Mouse (Mus musculus) kidney, postnatal 4 days (tissue): Measurements from ENCODE around the gene Hist1h2bj.

Experiments
- DNase-seq, 2 experiments: peaks; one replicate each; pipeline ENCODE4 v3.0.0; 2021; ENCODE audit warnings: mixed read lengths in 2 of 2

Gene Hist1h2bj

GRCm38 (mm10) chr13:22015479-22016450 lies 27.2 kb upstream of the Hist1h2bj start:
- peak; percentile 75 to 83 for DNase-seq

GRCm38 (mm10) chr13:22019934-22020835 lies 22.8 kb upstream of the Hist1h2bj start:
- peak; percentile 30 to 54 for DNase-seq

- DNase-seq, result peak; percentile 69 to 80
Observed at GRCm38 (mm10) chr13:22020901-22021339, 22.1 kb upstream of the Hist1h2bj start.

GRCm38 (mm10) chr13:22021581-22021980 lies 21.4 kb upstream of the Hist1h2bj start:
- peak in 1 of 2 experiments; percentile 31 for DNase-seq

GRCm38 (mm10) chr13:22022241-22022640 lies 20.8 kb upstream of the Hist1h2bj start:
- DNase-seq, result peak; percentile 85 to 89

- DNase-seq, result peak; percentile 91 to 92
Observed at GRCm38 (mm10) chr13:22026058-22027031, 16.7 kb upstream of the Hist1h2bj start.

GRCm38 (mm10) chr13:22028673-22029460 lies 14.1 kb upstream of the Hist1h2bj start:
- peak; percentile 97 to 98 for DNase-seq

GRCm38 (mm10) chr13:22029928-22030327 lies 13.1 kb upstream of the Hist1h2bj start:
- DNase-seq, result peak in 1 of 2 experiments; percentile 26

GRCm38 (mm10) chr13:22030493-22030892 lies 12.5 kb upstream of the Hist1h2bj start:
- DNase-seq, result no peak

- DNase-seq, result no peak
Observed at GRCm38 (mm10) chr13:22033741-22034442, 9.1 kb upstream of the Hist1h2bj start.

- peak in 1 of 2 experiments; percentile 43 for DNase-seq
Observed at GRCm38 (mm10) chr13:22034443-22035266, 8.4 kb upstream of the Hist1h2bj start.

- DNase-seq, result peak; percentile 82 to 88
Observed at GRCm38 (mm10) chr13:22035267-22036148, 7.5 kb upstream of the Hist1h2bj start, which contains the start of the genes Hist1h2ah and Hist1h2bk. Gene Hist1h2ah, minus strand, starts transcription at chr13:22035568. Gene Hist1h2bk, plus strand, starts transcription at chr13:22035870.

- peak in 1 of 2 experiments; percentile 31 for DNase-seq
Observed at GRCm38 (mm10) chr13:22036149-22036956, 6.7 kb upstream of the Hist1h2bj start.

- DNase-seq, result no peak
Observed at GRCm38 (mm10) chr13:22036986-22037385, 6.0 kb upstream of the Hist1h2bj start.

GRCm38 (mm10) chr13:22037415-22037814 lies 5.6 kb upstream of the Hist1h2bj start:
- no peak for DNase-seq

GRCm38 (mm10) chr13:22039364-22039763 lies 3.6 kb upstream of the Hist1h2bj start:
- DNase-seq, result no peak

- DNase-seq, result no peak
Observed at GRCm38 (mm10) chr13:22039951-22040463, 3.0 kb upstream of the Hist1h2bj start.
